Mouse (Mus musculus): ENCODE measurements around the gene Prss33. TPM values are rescaled to one million over a fixed set of nuclear protein-coding genes. Genes with fewer than 3 reads are reported as not detected.

Prss33 gene
- polyA plus RNA-seq, 1 experiment from 2014 or later: 0.41 TPM

- Histone ChIP-seq H3K4me1 (ENCODE audit: control insufficient read depth, insufficient read depth, low read length) (peaks cover 24% of the 10 kb centered on the region), H3K36me3 (ENCODE audit: control insufficient read depth, insufficient read depth, low read length) (no peaks in the 10 kb centered on the region), H3K4me3 (replicated peaks; ENCODE audit: low read depth, low read length) (no peak overlapping the region), H3K9ac (replicated peaks; ENCODE audit: low read length) (no peak overlapping the region), H3K27ac (replicated peaks; ENCODE audit: low read depth, low read length) (no peak overlapping the region), H3K9me3 (ENCODE audit: control insufficient read depth, low read length) (no peaks in the 10 kb centered on the region), H3K27me3 (ENCODE audit: control insufficient read depth, insufficient read depth, low read length) (no peaks in the 10 kb centered on the region), H3K4me2 (ENCODE audit: low read length) (no peak overlapping the region)
- DNase-seq (no peak), ATAC-seq (ENCODE audit: low FRiP score, low TSS enrichment) (no peak)
- 93% methylated on average over 10 of the region's 10 CpGs for WGBS
Measured at GRCm38 (mm10) chr17:23801627-23802026, 34.2 kb downstream of the Prss33 start.

GRCm38 (mm10) chr17:23797316-23797715 lies 38.5 kb downstream of the Prss33 start:
- H3K36me3 ChIP-seq (ENCODE audit: control insufficient read depth, insufficient read depth, low read length): peaks cover 4% of the 10 kb centered on the region
- no peak overlapping the region for H3K4me3 ChIP-seq (replicated peaks; ENCODE audit: low read depth, low read length)
- no peak overlapping the region for H3K9ac ChIP-seq (replicated peaks; ENCODE audit: low read length)
- H3K4me1 ChIP-seq (ENCODE audit: control insufficient read depth, insufficient read depth, low read length): peaks cover 2% of the 10 kb centered on the region; the same call in 1 of the 2 replicates
- no peaks in the 10 kb centered on the region for H3K9me3 ChIP-seq (ENCODE audit: control insufficient read depth, low read length)
- no peaks in the 10 kb centered on the region for H3K27me3 ChIP-seq (ENCODE audit: control insufficient read depth, insufficient read depth, low read length)
- WGBS: 83% methylated on average over 7 of the region's 7 CpGs
- ATAC-seq (ENCODE audit: low FRiP score, low TSS enrichment): no peak
- H3K4me2 ChIP-seq (ENCODE audit: low read length): no peak overlapping the region
- no peak for DNase-seq
- H3K27ac ChIP-seq (replicated peaks; ENCODE audit: low read depth, low read length): no peak overlapping the region

GRCm38 (mm10) chr17:23795323-23795722 lies 40.5 kb downstream of the Prss33 start:
- H3K4me1 ChIP-seq (ENCODE audit: control insufficient read depth, insufficient read depth, low read length): peaks cover 20% of the 10 kb centered on the region
- peaks cover 4% of the 10 kb centered on the region for H3K36me3 ChIP-seq (ENCODE audit: control insufficient read depth, insufficient read depth, low read length)
- DNase-seq: no peak
- ATAC-seq (ENCODE audit: low FRiP score, low TSS enrichment): no peak
- H3K9ac ChIP-seq (replicated peaks; ENCODE audit: low read length): no peak overlapping the region
- H3K4me2 ChIP-seq (ENCODE audit: low read length): no peak overlapping the region
- no peak overlapping the region for H3K27ac ChIP-seq (replicated peaks; ENCODE audit: low read depth, low read length)
- WGBS: 96% methylated on average over 8 of the region's 8 CpGs
- no peak overlapping the region for H3K4me3 ChIP-seq (replicated peaks; ENCODE audit: low read depth, low read length)
- H3K9me3 ChIP-seq (ENCODE audit: control insufficient read depth, low read length): no peaks in the 10 kb centered on the region
- H3K27me3 ChIP-seq (ENCODE audit: control insufficient read depth, insufficient read depth, low read length): no peaks in the 10 kb centered on the region

- Histone ChIP-seq H3K36me3 (ENCODE audit: control insufficient read depth, insufficient read depth, low read length) (peaks cover 4% of the 10 kb centered on the region), H3K27me3 (ENCODE audit: control insufficient read depth, insufficient read depth, low read length) (no peaks in the 10 kb centered on the region), H3K27ac (replicated peaks; ENCODE audit: low read depth, low read length) (peak overlapping the region; percentile 98), H3K4me1 (ENCODE audit: control insufficient read depth, insufficient read depth, low read length) (peaks cover 33% of the 10 kb centered on the region), H3K9ac (replicated peaks; ENCODE audit: low read length) (peak overlapping the region; percentile 83), H3K4me2 (ENCODE audit: low read length) (peak overlapping the region; percentile 72), H3K4me3 (replicated peaks; ENCODE audit: low read depth, low read length) (peak overlapping the region; percentile 41), H3K9me3 (ENCODE audit: control insufficient read depth, low read length) (no peaks in the 10 kb centered on the region)
- WGBS: 63% methylated on average over 2 of the region's 2 CpGs
- ATAC-seq (ENCODE audit: low FRiP score, low TSS enrichment) (peak; percentile 46; the same call in 1 of the 2 replicates), DNase-seq (no peak)
Measured at GRCm38 (mm10) chr17:23791079-23791357, 44.8 kb downstream of the Prss33 start.

GRCm38 (mm10) chr17:23790269-23791078 lies 45.4 kb downstream of the Prss33 start, which contains the start of gene Srrm2:
Gene Srrm2, plus strand, starts transcription at chr17:23790532.
- ATAC-seq (ENCODE audit: low FRiP score, low TSS enrichment) (peak; percentile 31; the same call in 1 of the 2 replicates), DNase-seq (peak; percentile 83)
- H3K4me1 ChIP-seq (ENCODE audit: control insufficient read depth, insufficient read depth, low read length): peaks cover 33% of the 10 kb centered on the region
- H3K9me3 ChIP-seq (ENCODE audit: control insufficient read depth, low read length): no peaks in the 10 kb centered on the region
- peaks cover 4% of the 10 kb centered on the region for H3K36me3 ChIP-seq (ENCODE audit: control insufficient read depth, insufficient read depth, low read length)
- WGBS: under 1% methylated on average over 29 of the region's 29 CpGs
- H3K4me3 ChIP-seq (replicated peaks; ENCODE audit: low read depth, low read length): peak within 1 kb of the TSS; percentile 41
- H3K27ac ChIP-seq (replicated peaks; ENCODE audit: low read depth, low read length): peak within 1 kb of the TSS; percentile 98
- H3K27me3 ChIP-seq (ENCODE audit: control insufficient read depth, insufficient read depth, low read length): no peaks in the 10 kb centered on the region
- H3K9ac ChIP-seq (replicated peaks; ENCODE audit: low read length): peak within 1 kb of the TSS; percentile 83
- H3K4me2 ChIP-seq (ENCODE audit: low read length): peak within 1 kb of the TSS; percentile 72

GRCm38 (mm10) chr17:23789749-23790268 lies 46.0 kb downstream of the Prss33 start:
- Histone ChIP-seq H3K27ac (replicated peaks; ENCODE audit: low read depth, low read length) (peak overlapping the region; percentile 98), H3K4me2 (ENCODE audit: low read length) (peak overlapping the region; percentile 72), H3K4me3 (replicated peaks; ENCODE audit: low read depth, low read length) (peak overlapping the region; percentile 41), H3K9ac (replicated peaks; ENCODE audit: low read length) (peak overlapping the region; percentile 83), H3K36me3 (ENCODE audit: control insufficient read depth, insufficient read depth, low read length) (peaks cover 4% of the 10 kb centered on the region; the same call in 1 of the 2 replicates), H3K9me3 (ENCODE audit: control insufficient read depth, low read length) (no peaks in the 10 kb centered on the region), H3K27me3 (ENCODE audit: control insufficient read depth, insufficient read depth, low read length) (no peaks in the 10 kb centered on the region), H3K4me1 (ENCODE audit: control insufficient read depth, insufficient read depth, low read length) (peaks cover 38% of the 10 kb centered on the region)
- WGBS: 9% methylated on average over 8 of the region's 8 CpGs
- ATAC-seq (ENCODE audit: low FRiP score, low TSS enrichment): no peak
- no peak for DNase-seq

- Histone ChIP-seq H3K9ac (replicated peaks; ENCODE audit: low read length) (no peak overlapping the region), H3K4me3 (replicated peaks; ENCODE audit: low read depth, low read length) (no peak overlapping the region), H3K27ac (replicated peaks; ENCODE audit: low read depth, low read length) (no peak overlapping the region), H3K27me3 (ENCODE audit: control insufficient read depth, insufficient read depth, low read length) (no peaks in the 10 kb centered on the region), H3K4me1 (ENCODE audit: control insufficient read depth, insufficient read depth, low read length) (peaks cover 38% of the 10 kb centered on the region), H3K4me2 (ENCODE audit: low read length) (no peak overlapping the region), H3K36me3 (ENCODE audit: control insufficient read depth, insufficient read depth, low read length) (peaks cover 3% of the 10 kb centered on the region; the same call in 1 of the 2 replicates), H3K9me3 (ENCODE audit: control insufficient read depth, low read length) (no peaks in the 10 kb centered on the region)
- DNase-seq (no peak), ATAC-seq (ENCODE audit: low FRiP score, low TSS enrichment) (no peak)
- WGBS: 91% methylated on average over 4 of the region's 4 CpGs
Measured at GRCm38 (mm10) chr17:23788973-23789372, 46.9 kb downstream of the Prss33 start.

GRCm38 (mm10) chr17:23786510-23786931 lies 49.3 kb downstream of the Prss33 start:
- peak overlapping the region; percentile 94 for H3K27ac ChIP-seq (replicated peaks; ENCODE audit: low read depth, low read length)
- H3K4me2 ChIP-seq (ENCODE audit: low read length): peak overlapping the region; percentile 72
- peaks cover 30% of the 10 kb centered on the region for H3K4me1 ChIP-seq (ENCODE audit: control insufficient read depth, insufficient read depth, low read length)
- DNase-seq (peak; percentile 80), ATAC-seq (ENCODE audit: low FRiP score, low TSS enrichment) (peak; percentile 71)
- H3K27me3 ChIP-seq (ENCODE audit: control insufficient read depth, insufficient read depth, low read length): no peaks in the 10 kb centered on the region
- peak overlapping the region; percentile 64 for H3K4me3 ChIP-seq (replicated peaks; ENCODE audit: low read depth, low read length)
- peak overlapping the region; percentile 83 for H3K9ac ChIP-seq (replicated peaks; ENCODE audit: low read length)
- H3K9me3 ChIP-seq (ENCODE audit: control insufficient read depth, low read length): no peaks in the 10 kb centered on the region
- no peaks in the 10 kb centered on the region for H3K36me3 ChIP-seq (ENCODE audit: control insufficient read depth, insufficient read depth, low read length)
- WGBS: 11% methylated on average over 13 of the region's 13 CpGs

Measured in midbrain, embryonic 14.5 days (tissue).